Mouse (Mus musculus): ENCODE measurements around the gene Cox15. TPM values are rescaled to one million over a fixed set of nuclear protein-coding genes. Genes with fewer than 3 reads are reported as not detected.

The Cox15 gene
- total RNA-seq, 4 experiments from 2014 or later = 13.6 to 24.6 (median 14.7) TPM

DNA sequence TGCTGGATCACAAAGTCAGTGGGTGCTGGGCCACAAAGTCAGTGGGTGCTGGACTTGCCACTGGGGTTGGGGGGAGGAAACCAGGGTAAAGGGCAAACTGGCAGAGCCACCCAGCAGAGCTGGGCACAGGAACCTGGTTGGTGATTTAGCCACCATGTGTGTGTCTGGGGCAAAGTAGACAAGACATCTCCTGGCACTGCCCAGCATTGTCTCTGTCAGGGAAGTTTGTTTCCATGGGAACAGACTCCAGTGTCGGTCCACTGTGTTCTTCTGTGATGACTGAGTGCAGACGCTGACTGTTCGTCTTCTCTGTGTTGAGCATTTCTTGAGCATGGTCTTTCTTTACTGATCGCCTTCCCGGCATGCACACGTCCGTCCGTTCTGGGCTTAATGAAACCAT, 43.5 kb downstream of the Cox15 start:
- DNase-seq (ENCODE audit: low spot score in 2 of 2) = no peak

DNA sequence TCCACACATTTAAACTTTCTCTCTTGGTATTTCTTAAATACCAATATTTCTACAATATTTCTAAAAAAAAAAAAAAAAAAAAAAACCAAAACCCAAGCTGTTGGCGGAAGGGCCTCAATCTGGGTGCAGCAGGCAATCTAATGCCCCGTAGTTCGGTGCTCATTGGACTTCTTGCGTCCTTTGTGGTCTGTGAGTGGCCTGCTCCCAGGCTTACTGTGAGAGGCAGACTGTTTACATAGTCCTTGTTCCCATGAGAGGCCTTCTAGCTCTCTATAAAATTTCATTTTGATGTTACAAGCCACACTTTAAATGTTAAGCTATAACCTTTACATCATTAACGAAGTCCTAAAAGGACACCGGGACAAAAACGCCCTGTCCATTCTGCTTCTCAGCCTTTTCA, 44.6 kb downstream of the Cox15 start:
- no peak for DNase-seq (ENCODE audit: low spot score in 2 of 2)

DNA sequence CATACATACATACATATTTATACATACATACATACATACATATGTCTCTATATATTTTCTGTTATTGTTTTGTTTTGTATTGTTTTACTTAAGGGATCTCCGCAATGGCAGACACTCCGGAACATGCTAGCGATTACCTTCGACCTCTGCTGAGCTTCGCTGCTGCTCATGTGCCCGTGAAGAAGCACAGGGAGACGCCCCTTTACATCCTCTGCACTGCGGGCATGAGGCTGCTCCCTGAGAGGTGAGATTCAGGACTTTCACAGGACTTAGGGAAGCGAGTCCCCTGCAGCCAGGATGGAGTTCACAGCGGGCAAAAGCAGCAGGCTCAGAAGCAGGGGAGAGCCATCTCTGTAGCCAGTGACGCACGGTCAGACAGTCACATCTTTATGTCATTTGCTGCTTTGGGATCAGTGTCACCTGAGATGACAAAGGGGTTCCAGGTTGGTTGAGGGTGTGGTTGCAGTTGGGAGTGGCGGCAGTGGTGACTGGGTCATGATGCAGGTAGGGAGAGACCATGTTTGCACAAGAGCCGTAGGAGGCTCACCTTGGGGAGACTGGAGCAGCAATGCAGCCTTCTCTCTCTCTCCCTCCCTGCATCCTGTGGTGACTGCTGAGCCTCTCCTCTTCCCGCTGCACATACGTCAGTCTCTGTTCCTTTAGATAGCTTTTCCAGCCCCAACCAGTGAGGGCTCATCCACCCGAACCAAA, 47.9 kb downstream of the Cox15 start:
- no peak for DNase-seq (ENCODE audit: low spot score in 2 of 2)

DNA sequence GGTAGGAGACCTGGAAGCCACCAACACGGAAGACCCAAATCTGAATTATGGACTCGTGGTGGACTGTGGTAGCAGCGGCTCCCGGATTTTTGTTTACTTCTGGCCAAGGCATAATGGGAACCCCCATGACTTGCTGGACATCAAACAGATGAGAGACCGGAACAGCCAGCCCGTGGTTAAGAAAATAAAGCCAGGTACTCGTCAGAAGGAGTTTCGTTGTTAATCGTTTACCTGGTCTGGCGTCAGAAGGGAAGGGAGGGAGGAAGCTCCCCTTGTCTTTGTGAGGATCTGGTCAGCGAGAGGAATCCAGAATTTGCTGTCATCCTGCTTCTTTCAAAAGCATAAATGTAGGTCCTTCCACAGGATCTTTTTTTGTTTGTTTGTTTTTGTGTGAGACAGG, 48.6 kb downstream of the Cox15 start:
- no peak for DNase-seq (ENCODE audit: low spot score in 2 of 2)

DNA sequence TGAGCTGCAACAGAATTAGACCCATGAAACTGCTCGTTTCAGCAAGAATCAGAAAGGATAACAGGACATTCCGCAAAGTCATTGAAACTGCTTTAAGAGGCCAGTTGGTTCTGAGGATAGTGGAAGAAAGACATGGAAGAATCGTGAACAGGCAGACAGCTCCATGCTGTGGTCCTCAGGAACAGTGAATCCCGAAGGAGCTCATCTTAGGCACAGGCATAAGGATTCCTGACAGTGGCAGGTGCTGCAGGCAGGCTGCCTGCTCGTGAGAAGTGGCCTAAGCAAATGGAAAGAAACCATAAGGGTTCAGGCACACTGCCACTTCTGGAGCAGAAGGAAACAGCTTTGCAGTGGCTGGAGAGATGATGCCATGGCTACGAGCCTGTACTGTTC, 53.0 kb downstream of the Cox15 start:
- no peak for DNase-seq (ENCODE audit: low spot score in 2 of 2)

DNA sequence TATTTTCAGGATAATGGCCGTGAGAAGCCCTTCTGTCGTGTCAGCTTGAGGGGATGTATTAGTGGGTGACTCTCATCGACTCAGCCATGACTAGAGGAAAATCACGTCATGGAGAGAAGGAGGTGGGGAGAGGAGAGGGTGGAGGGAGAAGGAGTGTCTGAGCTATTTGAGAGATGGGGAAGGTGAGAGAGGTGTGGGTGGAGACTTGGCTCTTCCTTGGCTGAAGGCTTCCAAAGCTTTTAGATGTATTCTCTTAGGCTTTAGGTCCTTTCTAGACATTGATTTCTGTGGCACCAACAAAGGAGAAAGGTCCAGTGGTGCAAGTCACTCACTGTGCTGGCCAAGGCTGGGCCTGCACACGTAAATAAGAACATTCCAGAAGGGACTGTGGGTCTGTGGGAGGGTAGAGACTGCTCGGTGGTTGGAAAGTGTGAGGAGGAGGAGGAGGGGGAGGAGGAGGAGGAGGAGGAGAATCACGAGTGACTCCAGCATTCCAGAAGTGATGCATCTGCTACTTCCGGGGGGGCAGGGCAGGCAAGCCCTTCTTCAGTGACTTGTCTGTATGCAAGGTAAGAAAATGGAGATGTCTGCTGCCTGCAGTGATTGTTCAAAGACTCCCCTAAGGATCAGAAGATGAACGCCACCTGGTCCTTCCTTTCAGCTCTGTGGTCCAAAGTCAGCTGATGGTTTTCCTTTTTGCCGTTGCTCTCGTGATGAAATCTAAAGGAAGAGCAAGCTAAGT, 53.6 kb downstream of the Cox15 start:
- no peak for DNase-seq (ENCODE audit: low spot score in 2 of 2)

DNA sequence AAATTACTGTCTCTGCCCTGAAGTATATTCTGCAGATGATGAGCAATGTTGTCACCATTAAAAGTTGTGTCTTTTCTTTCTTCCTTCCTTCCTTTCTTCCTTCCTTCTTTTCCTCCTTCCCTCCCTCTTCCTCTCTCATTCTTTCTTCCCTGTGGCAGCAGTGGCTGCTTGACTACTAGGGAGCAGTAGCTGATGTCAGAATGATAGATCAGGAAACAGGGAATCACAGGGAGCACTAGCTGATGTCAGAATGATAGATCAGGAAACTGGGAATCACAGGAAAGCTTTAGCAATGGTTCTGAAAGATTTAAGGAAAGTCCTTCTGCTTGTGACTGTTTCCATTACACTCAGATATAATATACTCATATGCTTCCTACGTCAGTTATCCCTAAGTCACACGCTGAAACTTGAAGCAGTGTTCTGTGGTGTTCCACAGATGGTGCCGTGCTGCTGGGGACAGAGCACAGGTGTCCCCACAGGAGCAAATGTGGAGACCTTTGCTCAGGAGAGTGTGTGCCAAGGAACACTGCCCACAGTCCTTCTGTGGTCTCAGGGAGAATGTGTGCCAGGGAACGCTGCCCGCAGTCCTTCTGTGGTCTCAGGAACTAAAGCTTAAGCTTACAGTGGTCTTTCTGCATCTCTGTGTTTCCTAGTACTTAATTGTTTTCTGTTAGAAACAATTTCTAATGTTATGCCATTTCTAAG, 55.0 kb downstream of the Cox15 start:
- DNase-seq (ENCODE audit: low spot score in 2 of 2) = no peak

DNA sequence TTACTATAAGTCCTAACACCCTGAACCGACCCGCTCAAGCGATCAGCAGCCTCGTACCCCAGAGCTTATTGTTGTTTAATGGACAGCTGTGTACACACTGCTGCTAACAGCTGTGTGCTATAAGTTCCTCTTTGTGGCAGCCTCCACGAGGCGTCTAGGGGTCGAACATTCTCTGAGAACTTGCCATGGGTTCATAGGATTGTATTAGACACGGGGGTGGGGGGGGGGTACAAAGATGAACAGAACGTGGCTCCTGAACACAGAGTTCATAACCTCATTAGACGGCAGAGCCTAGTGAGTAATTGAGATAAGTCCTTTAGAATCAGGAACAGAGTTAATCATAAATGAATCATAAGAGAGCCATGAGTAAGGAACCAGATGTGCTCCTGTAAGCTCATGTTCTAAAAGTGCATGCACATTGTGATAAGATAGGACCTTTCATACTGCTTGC, 57.3 kb downstream of the Cox15 start:
- DNase-seq (ENCODE audit: low spot score in 2 of 2) = no peak

DNA sequence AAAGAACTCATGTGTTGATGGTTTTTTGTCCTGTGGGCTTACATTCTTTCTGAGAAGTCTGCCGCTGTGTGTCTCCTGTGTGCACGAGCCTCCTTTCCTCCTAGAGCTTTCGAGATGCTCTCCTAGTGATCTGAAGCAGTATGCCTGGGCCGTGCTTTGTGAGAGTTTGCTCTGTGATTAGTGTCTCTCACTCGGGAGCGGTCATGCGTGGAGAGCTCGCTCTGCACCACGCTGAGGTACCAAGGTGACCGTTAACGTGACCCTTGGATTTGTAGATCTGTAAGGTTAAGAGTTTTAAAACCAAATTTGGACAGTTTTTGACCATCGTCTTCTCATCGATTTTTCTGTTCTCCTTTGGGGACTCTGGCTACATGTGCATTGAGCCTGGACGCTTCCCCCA, 60.0 kb downstream of the Cox15 start:
- no peak for DNase-seq (ENCODE audit: low spot score in 2 of 2)

DNA sequence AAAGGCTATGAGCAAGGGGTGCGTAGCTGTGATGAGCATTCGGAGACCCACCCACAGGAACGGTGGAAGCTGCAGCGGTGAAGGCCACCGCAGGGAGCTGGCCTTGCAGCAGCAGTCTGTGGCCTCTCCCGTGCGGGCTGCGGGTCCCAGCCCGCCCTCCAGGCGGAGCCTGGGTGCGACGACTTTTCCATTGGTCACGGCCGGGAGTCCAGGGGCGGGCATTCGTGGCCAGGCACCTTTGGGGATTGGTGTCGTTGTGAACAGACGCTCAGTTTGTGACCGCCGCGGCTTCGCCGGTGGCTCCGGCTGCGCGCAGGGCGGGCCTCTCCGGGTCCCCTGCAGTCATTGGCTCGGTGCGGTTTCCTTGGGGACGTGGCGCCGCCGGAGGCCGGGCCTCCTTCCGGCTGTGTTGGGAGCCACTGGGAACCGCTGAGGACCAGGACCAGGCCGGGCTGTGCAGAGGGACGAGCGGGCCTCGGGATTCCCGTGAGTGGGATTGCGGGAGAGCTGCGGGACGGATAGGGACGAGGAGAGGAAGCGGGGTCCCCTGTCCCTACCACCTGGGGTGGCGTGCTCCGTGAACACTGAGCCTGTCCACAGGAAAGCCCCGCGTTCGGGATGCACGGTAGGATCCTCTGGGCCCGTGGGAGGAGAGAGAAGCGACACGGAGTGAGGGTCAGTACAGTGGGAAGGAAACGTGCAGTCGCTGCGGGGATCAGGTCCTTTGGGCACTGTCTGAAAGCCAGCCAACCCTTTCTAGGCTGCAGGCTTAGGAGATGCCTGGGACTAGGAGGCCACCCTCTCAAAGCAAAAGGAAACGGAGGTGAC, 63.2 kb downstream of the Cox15 start, which contains the start of gene Entpd7:
Gene Entpd7 (plus strand): TSS at position 254 of the 828 bp plus-strand sequence.
- peak; percentile 96 to 97 for DNase-seq (ENCODE audit: low spot score in 2 of 2)

Other genes starting within 250 kb of the Cox15 start
- gene Got1, start 228.4 kb downstream of the Cox15 start, total RNA-seq (2022) = 100 to 1,000 TPM; 346 to 399 (median 369) TPM
- not detected for gene Nkx2-3, start 140.7 kb downstream of the Cox15 start, total RNA-seq (2022)
- gene Slc25a28, start 78.1 kb downstream of the Cox15 start, total RNA-seq (2022) = 10 to 100 TPM; 45.9 to 51.6 (median 48.9) TPM
- gene Entpd7, start 63.3 kb downstream of the Cox15 start, total RNA-seq (2022) = 10 to 100 TPM; 16.6 to 22.6 (median 19.3) TPM
- gene Cutc, start within 50 bp of the Cox15 start, total RNA-seq (2022) = 1 to 10 TPM; 5.8 to 8.2 (median 7.7) TPM
- under 1 TPM in 2 of 4 experiments, not detected in 2; 0.06 to 0.33 TPM for gene Abcc2, start 29.2 kb upstream of the Cox15 start, total RNA-seq (2022)
- 10 to 100 TPM; 10.8 to 13.3 (median 11.7) TPM for gene Dnmbp, start 187.2 kb upstream of the Cox15 start, total RNA-seq (2022)
- gene Cpn1, start 233.6 kb upstream of the Cox15 start, total RNA-seq (2022) = under 1 TPM in 3 of 4 experiments, not detected in 1; 0.27 to 0.37 (median 0.34) TPM

Measured in layer of hippocampus, adult 8-10 months (tissue).